Mouse (Mus musculus) neural tube, postnatal 0 days (tissue): ENCODE measurements around the gene Nr6a1. TPM values are rescaled to one million over a fixed set of nuclear protein-coding genes. Genes with fewer than 3 reads are reported as not detected.

ENCODE experiments used
- microRNA-seq: library from miRNA; unstranded; fragments of <30 nt; microRNA quantifications from one replicate; pipeline ENCODE4, GENCODE M21; 2016
- polyA plus RNA-seq: library from polyadenylated mRNA; unstranded; fragments of >200 nt; fragmentation: Nextera tagmentation; extraction: Ambion mirVana; gene quantifications from 2 replicates; pipeline ENCODE4 v1.2.1, GENCODE M21; 2015

The Nr6a1 gene
- polyA plus RNA-seq = 1.7 and 1.9 TPM in 2 replicates

GRCm38 (mm10) chr2:38927115-38927979 lies at the start of gene Nr6a1:
Nr6a1 (minus strand) TSS chr2:38927688.

GRCm38 (mm10) chr2:38931851-38932667 lies 4.6 kb upstream of the Nr6a1 start, which contains the start of gene Olfml2a:
Olfml2a (plus strand) TSS chr2:38931978.

GRCm38 (mm10) chr2:38714324-38714723 lies 213.2 kb downstream of the Nr6a1 start, which contains the start of gene Nr5a1:
Nr5a1 (minus strand) TSS chr2:38714542.

Small RNAs within 50 kb of the gene (microRNA-seq; reads per million reads assigned to microRNA genes)
- gene Mir181a-2 = 81.8 reads per million, percentile 41 among the genes with 10 or more reads in this experiment
- 911 reads per million, percentile 73 among the genes with 10 or more reads in this experiment for gene Mir181b-2

Other genes with a start within 250 kb of the Nr6a1 start
- not detected in 2 replicates for gene Nr5a1, start 213.1 kb downstream of the Nr6a1 start, polyA plus RNA-seq
- gene Olfml2a, start 4.3 kb upstream of the Nr6a1 start, polyA plus RNA-seq = 4.2 and 5.2 TPM in 2 replicates
- gene Wdr38, start 69.8 kb upstream of the Nr6a1 start, polyA plus RNA-seq = 1.5 and 1.7 TPM in 2 replicates
- 169 and 177 TPM in 2 replicates for gene Arpc5l, start 77.7 kb upstream of the Nr6a1 start, polyA plus RNA-seq
- 492 and 615 TPM in 2 replicates for gene Rpl35, start 77.9 kb upstream of the Nr6a1 start, polyA plus RNA-seq
- gene Golga1, start 137.9 kb upstream of the Nr6a1 start, polyA plus RNA-seq = 22.5 and 25.4 TPM in 2 replicates